Mouse (Mus musculus): ENCODE data around the gene C330007P06Rik.
"Not testable (repeated sequence)": the region's sequence is repeated elsewhere in the genome, so short reads cannot be mapped to it uniquely, and the experiment has no call there.

The C330007P06Rik gene

DNA sequence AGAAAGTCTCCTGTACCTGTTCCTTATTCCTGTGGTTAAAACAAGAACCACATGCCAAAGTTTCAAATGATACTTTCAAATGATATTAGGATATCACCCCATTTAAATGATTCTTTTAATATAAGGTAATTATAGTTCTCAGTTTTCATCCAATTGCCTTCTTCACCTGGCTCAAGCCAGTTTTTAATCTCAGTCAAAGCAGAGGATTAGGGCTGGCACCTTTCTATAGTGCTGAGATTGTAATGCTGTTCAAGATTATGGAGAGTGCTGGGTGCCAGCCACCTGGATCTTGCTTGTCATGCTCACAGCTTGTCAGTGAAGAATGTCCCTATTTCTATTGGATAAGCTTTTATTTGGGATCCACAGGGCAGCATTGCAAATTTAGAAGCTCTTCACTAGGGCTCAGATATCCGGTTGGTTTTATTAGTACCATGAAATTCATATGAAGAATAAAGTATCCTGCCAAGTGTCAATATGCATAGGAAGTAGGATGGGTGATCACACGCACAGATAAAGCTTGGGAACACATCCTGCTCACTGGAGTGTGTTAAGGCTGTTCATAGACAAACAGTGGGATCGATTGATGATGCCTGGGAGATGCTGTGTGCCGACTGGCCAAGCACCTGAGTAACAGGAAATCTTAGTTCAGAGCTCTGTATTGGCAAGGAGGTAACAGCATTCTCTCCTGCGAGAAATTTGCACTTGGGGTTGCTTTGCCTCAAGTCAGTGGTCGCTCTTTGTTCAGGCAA lies 74.6 kb downstream of the C330007P06Rik start:
- no peak for DNase-seq (ENCODE audit: low read depth, low spot score)

GRCm38 (mm10) chrX:36796734-36797133 lies 77.2 kb downstream of the C330007P06Rik start:
- DNase-seq (ENCODE audit: low read depth, low spot score) = not testable (repeated sequence)

DNA sequence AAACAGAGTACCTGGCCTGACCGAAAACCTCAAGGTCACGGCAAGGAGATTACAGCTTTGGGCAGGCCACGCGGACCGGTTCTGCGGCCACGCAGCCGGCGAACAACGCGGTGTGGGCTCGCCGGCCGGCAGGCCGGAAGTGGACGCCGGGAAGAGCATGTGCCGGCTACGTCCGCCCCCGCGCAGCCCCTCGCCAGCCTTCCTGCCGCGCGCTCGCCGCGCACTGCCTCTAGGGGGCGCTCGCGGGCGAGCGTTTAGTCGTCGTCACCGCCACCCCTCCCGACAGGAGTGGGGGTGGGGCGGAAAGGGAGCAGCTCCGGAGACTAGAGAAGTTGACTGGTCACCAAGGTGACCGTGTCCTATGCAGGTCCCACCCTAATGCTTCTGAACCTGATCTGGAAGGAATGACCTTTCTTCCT lies 77.7 kb downstream of the C330007P06Rik start:
- peak; percentile 79 for DNase-seq (ENCODE audit: low read depth, low spot score)

- peak; percentile 73 for DNase-seq (ENCODE audit: low read depth, low spot score)
Observed at GRCm38 (mm10) chrX:36795424-36796162, 78.3 kb downstream of the C330007P06Rik start, which contains the start of gene Slc25a5. Slc25a5 (plus strand) TSS chrX:36795651.

GRCm38 (mm10) chrX:36794571-36794970 lies 79.3 kb downstream of the C330007P06Rik start:
- DNase-seq (ENCODE audit: low read depth, low spot score) = no peak

DNA sequence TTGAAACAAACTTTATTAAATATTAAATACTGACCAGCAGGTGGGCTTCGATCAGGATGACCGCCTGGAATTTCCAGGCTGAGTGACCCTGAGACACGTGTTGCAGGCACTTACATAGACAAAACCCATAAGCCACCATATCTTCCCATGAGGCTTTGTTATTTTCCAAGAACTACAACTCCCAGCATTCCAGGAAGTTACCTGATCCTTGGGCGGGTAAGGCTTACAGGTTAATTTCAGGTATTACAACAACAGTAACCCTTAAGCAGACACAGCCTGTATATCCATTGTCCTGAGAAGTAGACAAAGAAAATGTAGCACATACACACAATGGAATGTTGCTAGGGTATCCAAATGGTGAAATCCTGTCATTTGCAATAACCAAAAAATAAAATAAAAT lies 84.6 kb downstream of the C330007P06Rik start:
- DNase-seq (ENCODE audit: low read depth, low spot score) = no peak

DNA sequence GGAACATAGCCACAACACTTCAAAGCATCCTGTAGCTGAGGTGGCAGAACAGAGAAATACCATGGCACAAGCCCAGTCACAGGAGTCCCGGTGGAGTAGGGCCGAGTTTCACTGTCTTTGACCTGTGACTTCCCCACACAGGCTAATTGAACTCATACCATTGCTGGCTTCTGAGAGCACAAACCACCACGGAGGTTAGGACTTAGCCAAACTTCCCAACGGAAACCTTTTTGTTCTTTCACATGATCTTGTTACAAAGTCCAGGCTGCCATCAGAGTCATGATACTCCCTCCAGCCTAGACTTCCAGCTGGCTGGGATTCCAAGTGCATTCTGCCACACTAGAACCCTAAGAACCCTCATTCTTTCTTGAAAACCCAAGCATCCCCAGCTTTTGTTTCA lies 96.2 kb downstream of the C330007P06Rik start:
- no peak for DNase-seq (ENCODE audit: low read depth, low spot score)

DNA sequence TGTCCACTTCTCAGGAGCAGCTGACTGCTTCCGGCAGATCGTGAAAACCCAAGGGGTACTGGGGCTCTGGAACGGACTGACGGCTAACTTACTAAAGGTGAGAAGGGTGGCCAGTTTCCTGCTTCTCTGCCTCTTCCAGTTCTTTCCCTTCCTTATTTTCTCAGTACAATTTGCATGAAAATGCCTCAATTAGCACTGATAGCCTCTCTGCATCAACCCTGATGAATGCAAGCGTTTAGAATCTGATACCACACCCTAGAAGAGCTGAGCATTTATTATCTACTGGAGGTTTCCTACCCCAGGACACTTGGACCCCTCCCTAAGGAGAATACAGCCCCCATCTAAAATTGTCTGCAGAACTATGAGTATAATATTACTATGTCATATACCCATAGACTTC lies 98.4 kb downstream of the C330007P06Rik start:
- no peak for DNase-seq (ENCODE audit: low read depth, low spot score)
